Mouse (Mus musculus): ENCODE results near the gene Rtl1. TPM values are rescaled to one million over a fixed set of nuclear protein-coding genes. Genes with fewer than 3 reads are reported as not detected.
A peak's percentile ranks its signal among the peaks of the same experiment; 100 is the strongest.

Gene Rtl1
- 0.85 and 1.5 TPM in 2 replicates for polyA plus RNA-seq (2012; rRNA removed)

DNA sequence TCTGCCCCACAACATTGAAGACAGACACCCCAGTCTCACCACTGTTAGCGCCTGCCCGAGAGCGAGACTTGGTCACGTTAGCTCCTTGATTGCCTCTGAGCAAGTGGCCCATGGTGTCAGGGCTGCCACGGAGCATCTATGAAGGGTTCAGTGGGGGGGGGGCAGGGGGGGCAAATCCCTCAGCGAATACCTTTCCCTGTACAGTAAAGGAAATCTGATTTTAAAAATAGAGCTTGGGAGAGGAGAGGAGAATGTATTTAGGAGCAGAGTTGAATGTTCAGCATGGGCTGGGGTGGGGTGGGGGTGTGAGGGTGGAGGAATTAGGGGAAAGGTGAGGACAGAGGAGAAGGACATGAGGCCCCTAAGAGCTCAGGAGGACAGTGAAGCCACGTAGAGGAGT, at the start of gene Rtl1:
Gene Rtl1, minus strand, starts transcription at position 101 of the 400 bp plus-strand sequence.
- no peak for TF ChIP-seq POLR2A (IDR thresholded peaks at IDR 0.05; ENCODE audit: borderline replicate concordance, extremely low read depth, insufficient read depth, insufficient read length, poor library complexity, severe bottlenecking)
- no peak for TF ChIP-seq CTCF (IDR thresholded peaks at IDR 0.05; ENCODE audit: borderline replicate concordance, extremely low read depth, insufficient read depth, insufficient read length)
- no peak for DNase-seq (ENCODE audit: low read depth)

DNA sequence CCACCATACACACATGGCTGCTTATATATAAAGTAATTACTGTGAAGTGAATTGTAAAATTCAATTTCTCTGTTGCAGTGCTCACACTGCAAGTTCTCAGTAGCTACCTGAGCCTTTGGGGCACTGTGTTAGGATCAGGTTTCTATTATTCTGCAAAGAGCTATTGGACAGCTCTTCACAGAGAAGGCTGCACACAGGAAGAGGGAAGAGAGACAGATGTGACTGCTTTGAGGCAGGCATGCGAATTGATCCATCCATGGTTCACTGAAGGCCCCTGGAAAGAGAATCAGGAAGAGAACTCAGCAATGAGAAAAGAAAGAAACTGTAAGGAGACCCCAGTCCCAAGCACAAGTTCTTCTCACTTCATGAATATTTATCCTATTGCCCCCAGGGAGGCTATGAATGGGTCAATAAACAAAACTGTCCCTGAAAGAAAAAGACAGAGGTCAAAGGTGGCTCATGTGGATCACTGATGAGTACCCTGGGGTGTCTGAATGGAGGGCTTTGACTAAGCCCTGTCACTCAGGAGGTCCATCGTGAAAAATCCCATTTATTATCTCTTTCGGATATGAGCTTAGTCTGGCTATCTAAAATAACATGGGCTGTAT, 40.5 kb upstream of the Rtl1 start:
- TF ChIP-seq POLR2A (IDR thresholded peaks at IDR 0.05; ENCODE audit: borderline replicate concordance, extremely low read depth, insufficient read depth, insufficient read length, poor library complexity, severe bottlenecking) = no peak
- TF ChIP-seq CTCF (IDR thresholded peaks at IDR 0.05; ENCODE audit: borderline replicate concordance, extremely low read depth, insufficient read depth, insufficient read length) = no peak

DNA sequence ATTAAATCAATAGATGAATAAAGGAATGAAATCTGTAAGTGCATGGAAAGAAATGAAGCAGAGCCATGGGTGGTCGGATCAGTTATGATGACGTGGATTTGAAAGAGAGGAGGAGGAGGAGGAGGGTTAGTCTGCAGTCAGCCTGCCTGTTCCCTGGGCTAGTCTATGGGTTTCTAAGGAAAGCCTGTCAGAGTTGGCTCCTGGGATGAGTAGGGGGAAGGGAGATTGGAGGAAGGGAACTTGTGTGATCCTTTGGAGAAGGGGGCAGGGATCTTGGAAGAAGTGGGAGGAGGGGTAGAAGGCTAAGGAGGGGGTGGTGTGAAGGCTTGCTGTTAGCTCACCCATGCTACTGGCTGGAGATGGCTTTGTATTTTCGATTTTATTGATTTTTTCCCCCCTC, 31.9 kb upstream of the Rtl1 start:
- DNase-seq (ENCODE audit: low read depth) = no peak
- TF ChIP-seq POLR2A (IDR thresholded peaks at IDR 0.05; ENCODE audit: borderline replicate concordance, extremely low read depth, insufficient read depth, insufficient read length, poor library complexity, severe bottlenecking) = no peak
- TF ChIP-seq CTCF (IDR thresholded peaks at IDR 0.05; ENCODE audit: borderline replicate concordance, extremely low read depth, insufficient read depth, insufficient read length) = no peak

More for the DNA sequence above, 40.5 kb upstream of the Rtl1 start:
- no peak for DNase-seq (ENCODE audit: low read depth)

DNA sequence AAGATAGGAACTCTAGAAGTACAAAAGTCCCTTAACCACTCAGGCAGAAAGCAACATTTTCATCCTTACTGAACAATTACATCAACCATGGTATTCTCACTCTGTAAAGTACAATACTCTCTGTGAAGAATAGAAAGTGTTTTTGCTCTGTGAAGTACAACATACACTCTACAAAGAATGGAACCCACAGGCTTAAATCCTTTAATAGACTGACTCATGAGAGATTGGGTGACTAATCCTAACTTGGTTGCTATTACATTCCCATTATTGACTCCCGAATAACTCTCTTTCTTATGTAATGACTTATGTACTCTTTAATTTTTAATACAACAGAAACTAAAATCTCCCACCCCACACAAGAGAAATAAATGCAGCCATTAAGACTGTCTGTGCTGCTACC, 28.8 kb upstream of the Rtl1 start:
- no peak for TF ChIP-seq POLR2A (IDR thresholded peaks at IDR 0.05; ENCODE audit: borderline replicate concordance, extremely low read depth, insufficient read depth, insufficient read length, poor library complexity, severe bottlenecking)
- no peak for TF ChIP-seq CTCF (IDR thresholded peaks at IDR 0.05; ENCODE audit: borderline replicate concordance, extremely low read depth, insufficient read depth, insufficient read length)
- DNase-seq (ENCODE audit: low read depth) = no peak

DNA sequence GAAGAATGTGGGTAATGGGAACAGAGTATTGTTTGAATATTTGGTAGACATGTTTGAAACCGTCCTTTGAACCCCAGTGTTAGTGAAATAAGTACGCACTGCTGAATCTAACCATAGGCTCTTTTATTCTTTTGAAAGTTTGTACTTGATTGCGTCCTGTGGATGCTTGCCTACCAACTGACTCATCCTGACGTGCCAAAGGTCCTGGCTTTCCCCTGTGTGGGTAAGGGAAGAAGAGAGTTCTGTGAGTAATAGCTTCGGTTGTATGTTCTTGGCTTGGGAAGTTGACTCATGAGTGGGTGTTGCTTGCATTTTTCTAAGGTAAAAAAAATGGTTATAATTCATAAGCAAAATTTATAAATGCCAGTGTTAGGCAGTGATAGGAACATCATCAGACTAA, 26.8 kb upstream of the Rtl1 start:
- no peak for TF ChIP-seq CTCF (IDR thresholded peaks at IDR 0.05; ENCODE audit: borderline replicate concordance, extremely low read depth, insufficient read depth, insufficient read length)
- no peak for TF ChIP-seq POLR2A (IDR thresholded peaks at IDR 0.05; ENCODE audit: borderline replicate concordance, extremely low read depth, insufficient read depth, insufficient read length, poor library complexity, severe bottlenecking)
- no peak for DNase-seq (ENCODE audit: low read depth)

DNA sequence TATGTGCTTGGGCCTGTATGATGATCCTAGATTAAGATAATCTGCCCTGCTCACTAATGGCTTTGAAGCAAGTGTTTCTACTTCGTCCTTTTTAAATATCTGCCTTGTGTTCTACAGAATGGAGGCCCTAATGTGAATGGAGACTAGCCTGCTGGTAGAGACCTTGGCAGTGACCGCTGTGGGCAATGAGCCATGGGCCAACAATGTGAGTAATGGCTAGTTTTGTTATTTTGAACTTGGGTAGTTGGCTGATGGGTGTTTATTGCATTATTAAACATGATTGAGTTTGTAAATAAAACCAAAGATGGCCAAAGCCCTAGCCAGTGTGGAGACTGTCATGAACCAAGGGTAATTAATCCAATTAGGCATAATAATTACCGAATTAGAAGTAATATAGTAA, 20.1 kb upstream of the Rtl1 start:
- no peak for TF ChIP-seq POLR2A (IDR thresholded peaks at IDR 0.05; ENCODE audit: borderline replicate concordance, extremely low read depth, insufficient read depth, insufficient read length, poor library complexity, severe bottlenecking)
- TF ChIP-seq CTCF (IDR thresholded peaks at IDR 0.05; ENCODE audit: borderline replicate concordance, extremely low read depth, insufficient read depth, insufficient read length) = no peak
- peak; percentile 46 for DNase-seq (ENCODE audit: low read depth)

DNA sequence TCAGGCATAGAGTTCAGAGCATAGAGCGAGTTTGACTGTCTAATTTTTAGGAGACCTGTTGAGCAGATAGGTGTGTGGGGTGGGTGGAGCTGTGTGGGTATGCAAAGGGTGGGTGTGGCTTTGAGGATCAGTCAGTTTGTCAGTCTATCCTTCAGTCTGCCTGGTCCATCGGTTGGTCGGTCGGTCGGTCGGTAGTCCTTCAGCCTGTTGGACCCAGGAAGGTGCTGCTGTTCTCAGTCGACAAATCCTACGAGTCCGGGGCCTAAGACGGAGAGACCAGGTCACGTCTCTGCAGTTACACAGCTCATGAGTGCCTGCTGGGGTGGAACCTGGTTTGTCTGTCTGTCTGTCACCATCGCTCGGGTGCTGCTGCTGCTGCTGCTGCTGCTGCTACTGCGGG, 17.9 kb upstream of the Rtl1 start:
- TF ChIP-seq CTCF (IDR thresholded peaks at IDR 0.05; ENCODE audit: borderline replicate concordance, extremely low read depth, insufficient read depth, insufficient read length) (no peak), POLR2A (IDR thresholded peaks at IDR 0.05; ENCODE audit: borderline replicate concordance, extremely low read depth, insufficient read depth, insufficient read length, poor library complexity, severe bottlenecking) (no peak)
- no peak for DNase-seq (ENCODE audit: low read depth)

DNA sequence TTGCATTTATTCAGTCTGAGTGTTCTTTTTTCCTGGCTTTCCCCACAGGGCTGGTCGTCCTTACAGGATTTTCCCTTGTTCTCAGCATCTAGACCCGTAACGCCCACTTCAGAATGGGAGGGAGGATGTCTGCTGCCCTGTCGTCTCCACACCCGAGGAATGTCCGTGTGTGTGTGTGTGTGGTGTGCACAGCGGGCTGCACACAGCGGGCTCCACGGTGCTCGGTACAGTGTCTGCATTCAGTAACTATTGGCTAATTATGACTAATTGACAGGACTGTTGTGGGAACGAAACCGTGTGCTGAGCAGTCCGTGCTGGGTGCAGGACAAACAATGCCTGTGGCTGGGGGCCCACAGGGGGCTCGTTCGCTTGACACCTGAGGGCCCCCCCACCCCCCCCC, 17.0 kb upstream of the Rtl1 start:
- no peak for TF ChIP-seq CTCF (IDR thresholded peaks at IDR 0.05; ENCODE audit: borderline replicate concordance, extremely low read depth, insufficient read depth, insufficient read length)
- no peak for TF ChIP-seq POLR2A (IDR thresholded peaks at IDR 0.05; ENCODE audit: borderline replicate concordance, extremely low read depth, insufficient read depth, insufficient read length, poor library complexity, severe bottlenecking)
- peak; percentile 56 for DNase-seq (ENCODE audit: low read depth)

DNA sequence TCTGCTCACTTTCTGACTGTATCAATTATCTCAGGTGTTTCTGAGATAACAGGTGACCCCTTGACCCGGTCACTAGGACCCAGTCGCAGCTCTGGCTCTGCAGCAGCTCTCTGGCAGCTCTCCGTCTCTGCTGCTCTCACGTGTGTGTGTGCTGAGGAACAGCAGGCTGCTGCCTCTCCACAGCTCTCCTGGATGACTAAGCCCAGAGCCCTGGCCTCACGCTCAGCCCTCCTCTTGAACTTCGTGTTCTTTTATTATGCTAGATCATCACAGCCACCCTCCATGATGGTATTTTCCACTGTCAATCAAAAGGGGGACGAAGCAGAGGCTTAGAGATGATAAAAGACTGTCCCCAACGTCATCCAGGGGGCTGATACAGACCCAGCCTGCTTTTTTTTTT, 15.2 kb upstream of the Rtl1 start:
- no peak for DNase-seq (ENCODE audit: low read depth)
- no peak for TF ChIP-seq POLR2A (IDR thresholded peaks at IDR 0.05; ENCODE audit: borderline replicate concordance, extremely low read depth, insufficient read depth, insufficient read length, poor library complexity, severe bottlenecking)

DNA sequence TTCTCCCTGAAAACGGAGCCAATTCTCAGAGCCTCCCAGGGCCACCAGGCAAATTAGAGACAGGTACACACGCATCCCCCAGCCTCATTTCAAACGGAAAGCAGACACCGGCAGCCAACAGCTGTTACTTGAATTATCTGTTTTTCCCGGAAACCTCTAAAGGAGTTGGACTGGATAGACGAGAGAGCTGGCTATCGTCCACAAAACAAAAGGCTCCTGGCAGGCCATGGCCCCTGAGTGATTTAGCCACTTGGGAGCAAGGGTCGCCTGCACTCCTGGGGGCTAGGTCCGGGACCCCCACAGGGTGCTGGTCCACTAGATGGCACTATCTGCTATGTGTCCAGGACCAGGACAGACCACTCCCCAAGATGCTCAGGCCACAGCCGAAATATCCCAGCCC, 14.3 kb upstream of the Rtl1 start:
- TF ChIP-seq POLR2A (IDR thresholded peaks at IDR 0.05; ENCODE audit: borderline replicate concordance, extremely low read depth, insufficient read depth, insufficient read length, poor library complexity, severe bottlenecking) (no peak), CTCF (IDR thresholded peaks at IDR 0.05; ENCODE audit: borderline replicate concordance, extremely low read depth, insufficient read depth, insufficient read length) (peak; percentile 17; the same call in 1 of the 2 replicates)
- DNase-seq (ENCODE audit: low read depth) = no peak

DNA sequence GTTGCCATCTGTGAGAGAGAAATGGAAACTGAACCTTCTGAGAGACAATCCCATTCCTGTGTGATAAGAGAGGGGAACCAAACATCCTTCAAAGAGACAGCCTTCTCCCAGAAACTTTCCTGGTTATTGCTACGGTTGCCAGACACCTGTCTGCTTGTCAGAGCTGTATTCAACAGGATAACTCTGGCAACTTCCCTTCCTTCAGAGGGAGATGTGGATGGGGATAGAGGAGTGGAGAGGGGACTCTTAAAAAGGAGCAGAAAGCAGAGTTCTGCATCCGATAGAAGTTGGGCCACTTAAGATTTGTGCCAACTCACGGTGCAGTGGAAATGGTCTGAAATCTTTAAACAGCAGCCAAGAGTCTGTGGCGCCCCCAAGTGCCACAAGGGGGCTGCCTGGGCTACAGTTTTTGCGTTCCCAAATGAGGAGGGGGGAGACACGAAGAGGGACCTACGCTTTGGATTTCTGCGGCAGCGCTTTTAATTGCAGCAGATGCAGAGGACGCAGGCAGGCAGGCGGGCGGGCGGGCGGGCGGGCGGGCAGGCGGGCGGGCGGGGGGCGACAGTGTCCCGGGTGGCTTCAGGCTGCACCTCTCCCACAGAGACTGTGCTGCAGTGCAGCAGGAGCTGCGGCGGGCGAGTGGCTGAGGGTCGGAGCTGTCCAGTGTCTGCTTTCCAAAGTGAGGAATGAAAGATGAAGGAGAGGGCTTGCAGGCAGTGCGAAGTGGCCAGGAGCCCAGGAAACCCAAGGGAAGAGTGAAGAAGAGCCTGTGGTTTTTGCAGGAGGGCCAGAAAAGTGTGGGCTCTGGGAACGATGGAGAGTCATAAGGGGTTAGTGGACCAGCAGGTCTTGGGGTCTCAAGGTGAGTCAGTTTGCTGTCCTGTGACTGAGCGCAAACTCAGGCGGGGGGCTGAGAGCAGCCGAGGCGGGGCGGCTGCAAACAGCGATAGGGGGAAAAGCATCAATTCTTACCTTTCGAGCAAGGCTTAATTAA, 12.6 kb upstream of the Rtl1 start:
- TF ChIP-seq POLR2A (IDR thresholded peaks at IDR 0.05; ENCODE audit: borderline replicate concordance, extremely low read depth, insufficient read depth, insufficient read length, poor library complexity, severe bottlenecking) (no peak), CTCF (IDR thresholded peaks at IDR 0.05; ENCODE audit: borderline replicate concordance, extremely low read depth, insufficient read depth, insufficient read length) (peak; percentile 49; the same call in 1 of the 2 replicates)
- DNase-seq (ENCODE audit: low read depth) = peak; percentile 76
